Mouse (Mus musculus) spleen, adult 2 months (tissue): Measurements from ENCODE around the gene Dpp9.

Experiments used
- CTCF ChIP-seq: fragments of 200-500 bp; IDR thresholded peaks from 2 replicates; pipeline ENCODE4 v1.5.1; 2011; ENCODE audit warnings: mild to moderate bottlenecking, inconsistent platforms; ENCODE audit not compliant: insufficient read depth, insufficient read length, insufficient replicate concordance; ENCODE audit errors: extremely low read depth
- POLR2A ChIP-seq: fragments of 200-500 bp; IDR thresholded peaks from 2 replicates; pipeline ENCODE4 v1.6.1; 2011; ENCODE audit warnings: low read depth, low read length, inconsistent platforms

GRCm38 (mm10) chr17:56146131-56146530, 72.6 kb downstream of the Dpp9 start:
- TF ChIP-seq CTCF: no peak
- no peak for TF ChIP-seq POLR2A
